Mouse (Mus musculus): ENCODE measurements at regions not wholly inside any gene's neighbourhood (a gene's known extent, or its start where the extent isn't known, plus 50 kb on each side); places are given as distances from the start of the nearest gene placed in this dataset.
A peak's percentile ranks its signal among the peaks of the same experiment; 100 is the strongest.

DNA sequence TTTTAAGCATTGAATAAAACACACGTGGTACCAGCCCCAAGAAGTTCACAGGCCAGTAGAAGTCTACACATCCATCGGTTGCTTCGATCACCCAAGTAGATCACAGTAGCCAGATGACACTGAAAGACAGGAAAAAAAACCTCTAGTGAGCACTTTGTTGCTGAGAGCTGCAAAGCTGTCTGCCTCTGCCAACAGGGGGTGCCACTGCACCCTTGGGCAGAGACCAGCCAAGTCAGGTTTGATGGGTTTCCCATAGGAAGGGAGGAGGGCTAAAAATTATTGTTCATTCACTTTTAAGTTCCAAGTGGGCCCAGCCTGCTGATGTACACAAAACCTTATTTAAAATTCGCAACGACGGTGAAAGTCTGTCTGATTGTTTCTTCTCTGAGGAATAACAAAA is 150.3 kb upstream of the Rpl34 start:
- Histone ChIP-seq H3K4me2 (replicated peaks) (no peak overlapping the region), H3K4me3 (no peak overlapping the region), H3K27ac (0 out of 2 replicates have a peak overlapping the region, but pooled peaks have one; percentile 7), H3K9me3 (no peaks in the 10 kb centered on the region), H3K36me3 (no peaks in the 10 kb centered on the region), H3K27me3 (no peaks in the 10 kb centered on the region), H3K4me1 (peaks cover 8% of the 10 kb centered on the region; the same call in 1 of the 2 replicates), H3K9ac (no peak overlapping the region)
- no peak for ATAC-seq (ENCODE audit: insufficient number of reproducible peaks, insufficient read depth, low FRiP score, low TSS enrichment)
- 66% methylated on average over 6 of the region's 6 CpGs for WGBS

GRCm38 (mm10) chr3:130879463-130879862 is 149.3 kb upstream of the Rpl34 start:
- Histone ChIP-seq H3K4me2 (replicated peaks) (no peak overlapping the region), H3K4me1 (peaks cover 7% of the 10 kb centered on the region; the same call in 1 of the 2 replicates), H3K9me3 (no peaks in the 10 kb centered on the region), H3K27ac (no peak overlapping the region), H3K36me3 (no peaks in the 10 kb centered on the region), H3K9ac (no peak overlapping the region; the same call in 1 of the 2 replicates), H3K27me3 (no peaks in the 10 kb centered on the region), H3K4me3 (no peak overlapping the region)
- ATAC-seq (ENCODE audit: insufficient number of reproducible peaks, insufficient read depth, low FRiP score, low TSS enrichment): no peak
- 43% methylated on average over 8 of the region's 8 CpGs for WGBS

DNA sequence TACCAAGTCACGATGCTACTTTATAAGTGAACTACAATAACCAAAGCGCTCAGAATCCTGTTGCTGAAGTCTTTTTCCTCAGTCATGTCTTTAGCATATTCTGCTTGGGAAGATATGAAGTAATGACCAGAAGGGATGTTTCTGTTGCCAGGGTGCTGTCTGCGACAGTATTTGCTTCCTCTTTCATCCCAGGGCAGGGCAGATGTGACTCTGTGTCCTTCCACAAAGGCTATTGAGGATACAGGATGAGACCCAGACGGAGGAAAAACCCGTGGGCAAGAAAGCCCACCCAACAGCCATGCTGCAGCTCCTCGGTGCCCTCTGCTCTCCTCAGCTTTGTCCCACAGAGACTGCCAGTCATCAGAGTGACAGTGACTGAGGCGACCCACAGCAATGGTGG is 148.6 kb upstream of the Rpl34 start:
- H3K27me3 ChIP-seq: no peaks in the 10 kb centered on the region
- H3K27ac ChIP-seq: no peak overlapping the region
- no peaks in the 10 kb centered on the region for H3K36me3 ChIP-seq
- no peak for ATAC-seq (ENCODE audit: insufficient number of reproducible peaks, insufficient read depth, low FRiP score, low TSS enrichment)
- H3K4me1 ChIP-seq: peaks cover 10% of the 10 kb centered on the region; the same call in 1 of the 2 replicates
- no peak overlapping the region for H3K9ac ChIP-seq
- H3K9me3 ChIP-seq: no peaks in the 10 kb centered on the region
- no peak overlapping the region for H3K4me3 ChIP-seq
- WGBS: 81% methylated on average over 7 of the region's 7 CpGs
- H3K4me2 ChIP-seq (replicated peaks): no peak overlapping the region

DNA sequence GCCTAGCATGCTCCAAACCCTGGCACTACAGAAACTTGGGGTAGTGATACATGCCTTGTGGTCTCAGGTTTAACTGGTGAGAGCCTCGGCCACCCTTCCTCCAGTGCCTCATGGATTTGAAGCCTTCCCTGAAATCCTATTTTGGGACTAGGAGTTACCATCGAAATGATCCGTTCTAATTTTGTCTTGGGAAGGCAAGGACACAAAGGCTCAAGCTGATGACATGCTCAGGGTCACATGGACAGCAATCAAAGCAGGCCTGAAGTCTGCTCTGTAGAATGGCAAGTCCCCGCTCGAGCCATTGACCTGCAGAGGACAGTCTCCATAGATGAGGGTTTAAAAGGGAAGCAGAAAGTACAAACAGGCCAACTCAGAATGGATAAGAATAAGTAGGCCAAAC is 147.8 kb upstream of the Rpl34 start:
- H3K4me1 ChIP-seq: peaks cover 16% of the 10 kb centered on the region; the same call in 1 of the 2 replicates
- 92% methylated on average over 5 of the region's 5 CpGs for WGBS
- no peak overlapping the region for H3K9ac ChIP-seq

GRCm38 (mm10) chr3:130873745-130874144 is 143.5 kb upstream of the Rpl34 start:
- WGBS: 42% methylated on average over 11 of the region's 11 CpGs
- Histone ChIP-seq H3K9me3 (no peaks in the 10 kb centered on the region), H3K4me3 (no peak overlapping the region), H3K36me3 (no peaks in the 10 kb centered on the region), H3K9ac (no peak overlapping the region), H3K4me1 (peaks cover 9% of the 10 kb centered on the region; the same call in 1 of the 2 replicates), H3K27me3 (no peaks in the 10 kb centered on the region), H3K4me2 (replicated peaks) (no peak overlapping the region), H3K27ac (no peak overlapping the region)
- no peak for ATAC-seq (ENCODE audit: insufficient number of reproducible peaks, insufficient read depth, low FRiP score, low TSS enrichment)

More for the DNA sequence above, 147.8 kb upstream of the Rpl34 start:
- Histone ChIP-seq H3K4me3 (no peak overlapping the region), H3K9me3 (no peaks in the 10 kb centered on the region), H3K27ac (no peak overlapping the region), H3K36me3 (no peaks in the 10 kb centered on the region), H3K27me3 (no peaks in the 10 kb centered on the region), H3K4me2 (replicated peaks) (no peak overlapping the region)
- ATAC-seq (ENCODE audit: insufficient number of reproducible peaks, insufficient read depth, low FRiP score, low TSS enrichment): no peak

DNA sequence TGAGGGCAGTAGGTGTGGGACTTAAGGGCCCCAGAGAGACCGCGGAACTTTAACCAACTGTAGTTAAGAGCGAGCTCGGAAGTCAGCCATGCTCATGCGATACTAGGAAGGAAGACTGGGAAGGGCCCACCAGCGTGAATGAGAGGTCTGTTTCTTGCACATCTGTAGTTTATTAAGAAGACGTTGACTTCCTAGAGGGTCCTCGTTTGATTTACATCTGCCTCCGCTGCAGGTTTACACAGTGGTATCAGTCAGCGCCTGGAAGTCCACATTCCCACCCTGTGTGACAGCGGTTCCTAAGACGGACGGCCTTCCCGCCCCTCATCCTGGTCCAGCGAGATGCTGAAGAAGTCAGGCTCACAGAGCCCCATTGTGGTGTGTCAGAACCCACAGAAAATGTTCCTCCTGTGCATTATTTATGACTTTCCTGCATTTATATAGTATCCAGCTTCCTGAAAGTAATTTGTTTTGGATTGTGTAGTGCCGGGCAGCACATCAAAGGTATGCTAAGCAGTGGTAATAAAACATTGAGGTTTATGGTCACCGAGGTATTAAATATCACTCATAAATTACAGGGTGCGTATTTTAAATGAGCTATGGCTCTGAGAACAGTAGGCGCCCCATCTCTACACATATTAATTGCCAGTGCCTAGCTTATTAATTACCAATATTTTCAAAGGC is 136.9 kb upstream of the Rpl34 start:
- Histone ChIP-seq H3K9me3 (no peaks in the 10 kb centered on the region), H3K36me3 (no peaks in the 10 kb centered on the region), H3K4me2 (replicated peaks) (peak overlapping the region; percentile 30), H3K4me1 (peaks cover 13% of the 10 kb centered on the region), H3K27ac (peak overlapping the region; percentile 43; the same call in 1 of the 2 replicates), H3K4me3 (no peak overlapping the region), H3K9ac (no peak overlapping the region), H3K27me3 (no peaks in the 10 kb centered on the region)
- ATAC-seq (ENCODE audit: insufficient number of reproducible peaks, insufficient read depth, low FRiP score, low TSS enrichment): peak; percentile 64; the same call in 1 of the 2 replicates
- 30% methylated on average over 19 of the region's 19 CpGs for WGBS

DNA sequence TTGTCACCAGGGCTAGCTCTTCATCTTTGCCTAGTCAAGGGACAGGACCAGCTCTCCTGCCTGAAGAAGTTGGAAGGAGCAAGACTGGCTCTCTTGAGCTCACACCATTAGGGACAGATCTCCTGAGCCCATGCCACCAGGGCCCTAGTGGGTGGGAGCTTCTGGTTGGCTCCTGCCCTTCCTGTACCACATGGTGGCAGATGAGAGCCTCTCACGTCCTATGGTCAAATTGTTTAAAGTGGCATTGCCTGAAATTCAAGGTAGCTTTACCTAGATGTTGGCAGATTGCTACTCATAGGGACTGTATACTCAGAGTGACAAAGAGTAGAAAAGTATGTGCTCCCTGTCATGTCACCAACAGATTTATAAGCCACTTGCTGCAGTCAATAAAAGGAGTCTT is 134.6 kb upstream of the Rpl34 start:
- no peak overlapping the region for H3K4me2 ChIP-seq (replicated peaks)

DNA sequence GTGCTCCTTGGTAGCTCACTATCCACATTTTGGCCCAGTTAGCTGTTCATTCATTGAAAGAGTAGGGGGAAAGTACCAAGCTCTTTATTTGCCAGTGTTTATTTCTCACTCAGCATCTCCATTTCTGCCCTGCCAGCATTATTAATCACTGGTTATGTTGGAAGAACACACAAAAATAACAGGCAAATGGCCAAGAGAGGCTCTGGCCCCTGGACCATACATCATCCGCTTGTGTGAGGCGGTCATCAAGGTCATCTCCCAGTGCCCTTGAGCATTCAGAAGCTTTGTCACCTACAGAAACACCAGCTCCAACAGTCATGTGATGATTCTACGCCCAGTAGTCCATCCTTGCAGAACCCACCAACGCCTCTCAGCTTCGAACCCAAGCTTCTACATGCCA is 133.2 kb upstream of the Rpl34 start:
- no peak for ATAC-seq (ENCODE audit: insufficient number of reproducible peaks, insufficient read depth, low FRiP score, low TSS enrichment)
- Histone ChIP-seq H3K36me3 (no peaks in the 10 kb centered on the region), H3K4me1 (peaks cover 13% of the 10 kb centered on the region), H3K9ac (no peak overlapping the region), H3K27me3 (no peaks in the 10 kb centered on the region), H3K27ac (no peak overlapping the region), H3K4me3 (no peak overlapping the region), H3K9me3 (no peaks in the 10 kb centered on the region), H3K4me2 (replicated peaks) (no peak overlapping the region)
- WGBS: 95% methylated on average over 5 of the region's 5 CpGs

More for the DNA sequence above, 134.6 kb upstream of the Rpl34 start:
- H3K36me3 ChIP-seq: no peaks in the 10 kb centered on the region
- H3K4me1 ChIP-seq: peaks cover 13% of the 10 kb centered on the region
- no peak overlapping the region for H3K4me3 ChIP-seq
- H3K27me3 ChIP-seq: no peaks in the 10 kb centered on the region
- ATAC-seq (ENCODE audit: insufficient number of reproducible peaks, insufficient read depth, low FRiP score, low TSS enrichment): no peak
- no peak overlapping the region for H3K9ac ChIP-seq
- H3K9me3 ChIP-seq: no peaks in the 10 kb centered on the region
- 53% methylated on average over 1 of the region's 1 CpGs for WGBS
- H3K27ac ChIP-seq: no peak overlapping the region

- H3K4me2 ChIP-seq (replicated peaks): no peak overlapping the region
- WGBS: 57% methylated on average over 5 of the region's 5 CpGs
Observed at GRCm38 (mm10) chr3:130860315-130860714, 130.1 kb upstream of the Rpl34 start.

GRCm38 (mm10) chr3:130853866-130854265 is 123.7 kb upstream of the Rpl34 start:
- ATAC-seq (ENCODE audit: insufficient number of reproducible peaks, insufficient read depth, low FRiP score, low TSS enrichment): no peak
- H3K27ac ChIP-seq: no peak overlapping the region
- no peaks in the 10 kb centered on the region for H3K4me1 ChIP-seq
- H3K9me3 ChIP-seq: no peaks in the 10 kb centered on the region
- WGBS: 71% methylated on average over 9 of the region's 9 CpGs
- no peak overlapping the region for H3K9ac ChIP-seq
- H3K36me3 ChIP-seq: no peaks in the 10 kb centered on the region
- H3K4me3 ChIP-seq: no peak overlapping the region
- no peak overlapping the region for H3K4me2 ChIP-seq (replicated peaks)
- no peaks in the 10 kb centered on the region for H3K27me3 ChIP-seq

More at GRCm38 (mm10) chr3:130860315-130860714, 130.1 kb upstream of the Rpl34 start:
- H3K4me3 ChIP-seq: no peak overlapping the region
- ATAC-seq (ENCODE audit: insufficient number of reproducible peaks, insufficient read depth, low FRiP score, low TSS enrichment): no peak
- no peak overlapping the region for H3K27ac ChIP-seq
- H3K27me3 ChIP-seq: no peaks in the 10 kb centered on the region
- no peaks in the 10 kb centered on the region for H3K9me3 ChIP-seq
- H3K9ac ChIP-seq: no peak overlapping the region
- H3K36me3 ChIP-seq: no peaks in the 10 kb centered on the region
- H3K4me1 ChIP-seq: no peaks in the 10 kb centered on the region

- ATAC-seq (ENCODE audit: insufficient number of reproducible peaks, insufficient read depth, low FRiP score, low TSS enrichment): no peak
- Histone ChIP-seq H3K4me3 (no peak overlapping the region), H3K9me3 (no peaks in the 10 kb centered on the region), H3K36me3 (no peaks in the 10 kb centered on the region), H3K4me1 (no peaks in the 10 kb centered on the region), H3K27ac (no peak overlapping the region), H3K27me3 (no peaks in the 10 kb centered on the region), H3K4me2 (replicated peaks) (no peak overlapping the region), H3K9ac (no peak overlapping the region)
- 61% methylated on average over 5 of the region's 5 CpGs for WGBS
Observed at GRCm38 (mm10) chr3:130850766-130851308, 120.6 kb upstream of the Rpl34 start.

DNA sequence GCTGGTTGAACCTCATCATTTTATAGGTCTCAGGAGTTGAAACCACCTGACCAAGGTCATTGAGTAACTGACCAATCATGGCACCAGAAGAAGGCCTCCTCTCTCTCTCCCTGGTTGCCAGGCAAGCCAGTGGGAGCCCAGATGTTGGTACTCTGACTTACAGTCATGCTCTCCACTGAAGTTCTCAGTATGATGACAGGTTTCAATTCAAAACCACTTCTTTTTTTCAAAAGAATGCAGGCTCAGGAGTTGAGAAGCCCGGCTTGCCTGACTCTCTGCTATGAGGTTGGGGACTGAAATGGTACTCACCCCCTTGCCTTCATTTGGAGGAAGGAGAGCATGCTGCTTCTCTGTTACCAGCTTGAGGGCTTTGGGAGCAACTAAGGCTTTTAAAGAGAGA is 111.6 kb upstream of the Rpl34 start:
- H3K27ac ChIP-seq: no peak overlapping the region
- H3K36me3 ChIP-seq: no peaks in the 10 kb centered on the region
- H3K4me1 ChIP-seq: peaks cover 5% of the 10 kb centered on the region; the same call in 1 of the 2 replicates
- no peak overlapping the region for H3K4me2 ChIP-seq (replicated peaks)
- H3K9ac ChIP-seq: no peak overlapping the region
- H3K4me3 ChIP-seq: no peak overlapping the region
- H3K9me3 ChIP-seq: no peaks in the 10 kb centered on the region
- ATAC-seq (ENCODE audit: insufficient number of reproducible peaks, insufficient read depth, low FRiP score, low TSS enrichment): no peak
- H3K27me3 ChIP-seq: no peaks in the 10 kb centered on the region
- WGBS: 63% methylated on average over 1 of the region's 1 CpGs
